Mouse (Mus musculus) G1E (cell line): ENCODE data around the gene Eif4e3.

Experiments
- CTCF ChIP-seq: IDR thresholded peaks from 2 replicates; pipeline ENCODE4 v1.5.1; 2012; ENCODE audit warnings: low read depth, low read length, inconsistent platforms, mixed read lengths
- GATA1 ChIP-seq: IDR thresholded peaks from 2 replicates; pipeline ENCODE4 v1.6.1; 2012; ENCODE audit warnings: borderline replicate concordance, low read length, inconsistent platforms, mixed read lengths

- TF ChIP-seq CTCF (no peak), GATA1 (no peak)
Observed at GRCm38 (mm10) chr6:99614566-99615271, 51.9 kb downstream of the Eif4e3 start.
